Mouse (Mus musculus) neural tube, embryonic 13.5 days (tissue): Measurements from ENCODE around the gene Abcg4. TPM values are rescaled to one million over a fixed set of nuclear protein-coding genes. Genes with fewer than 3 reads are reported as not detected.

Experiments
- ATAC-seq: fragments of 200-750 bp; cut with Nextera tagmentation; 2 replicates; pipeline ENCODE4 v1.8.0; 2017; ENCODE audit warnings: low read depth, mild to moderate bottlenecking, moderate TSS enrichment, moderate library complexity
- H3K27ac ChIP-seq: fragments of 300-500 bp; sonication (generic); replicated peaks from 2 replicates; pipeline ENCODE4 v1.5.1; 2015; ENCODE audit warnings: moderate library complexity, mild to moderate bottlenecking, inconsistent platforms
- H3K27me3 ChIP-seq: fragments of 300-500 bp; sonication (generic); 2 replicates; pipeline ENCODE4 v1.6.1; 2015; ENCODE audit warnings: mild to moderate bottlenecking, inconsistent platforms
- H3K36me3 ChIP-seq: fragments of 300-500 bp; sonication (generic); 2 replicates; pipeline ENCODE4 v1.6.1; 2015; ENCODE audit warnings: mild to moderate bottlenecking, inconsistent platforms
- H3K4me1 ChIP-seq: fragments of 300-500 bp; sonication (generic); replicated peaks from 2 replicates; pipeline ENCODE4 v1.6.1; 2015; ENCODE audit warnings: inconsistent platforms
- H3K4me2 ChIP-seq: fragments of 300-500 bp; sonication (generic); 2 replicates; pipeline ENCODE4 v1.6.1; 2015; ENCODE audit warnings: inconsistent platforms, mild to moderate bottlenecking, moderate library complexity
- H3K4me3 ChIP-seq: fragments of 300-500 bp; sonication (generic); 2 replicates; pipeline ENCODE4 v1.5.1; 2015; ENCODE audit warnings: mild to moderate bottlenecking, inconsistent platforms
- H3K9ac ChIP-seq: fragments of 300-500 bp; sonication (generic); 2 replicates; pipeline ENCODE4 v1.6.1; 2015; ENCODE audit warnings: moderate library complexity, mild to moderate bottlenecking, inconsistent platforms
- H3K9me3 ChIP-seq: fragments of 300-500 bp; sonication (generic); 2 replicates; pipeline ENCODE4 v1.6.1; 2016; ENCODE audit warnings: inconsistent platforms
- WGBS: fragments of 180-500 bp; shearing (Covaris S2); methylation state at CpG from one replicate; pipeline ENCODE4 v1.1.7; 2015; 5-methylcytosine and 5-hydroxymethylcytosine counted together
- microRNA-seq: library from miRNA; unstranded; fragments of <30 nt; microRNA quantifications from one replicate; pipeline ENCODE4, GENCODE M21; 2016
- polyA plus RNA-seq: library from polyadenylated mRNA; unstranded; fragments of >200 nt; fragmentation: Nextera tagmentation; extraction: Ambion mirVana; gene quantifications from 2 replicates; pipeline ENCODE4 v1.2.1, GENCODE M21; 2015

Abcg4 gene
- polyA plus RNA-seq, 1 experiment from 2014 or later: 21.1 TPM

DNA sequence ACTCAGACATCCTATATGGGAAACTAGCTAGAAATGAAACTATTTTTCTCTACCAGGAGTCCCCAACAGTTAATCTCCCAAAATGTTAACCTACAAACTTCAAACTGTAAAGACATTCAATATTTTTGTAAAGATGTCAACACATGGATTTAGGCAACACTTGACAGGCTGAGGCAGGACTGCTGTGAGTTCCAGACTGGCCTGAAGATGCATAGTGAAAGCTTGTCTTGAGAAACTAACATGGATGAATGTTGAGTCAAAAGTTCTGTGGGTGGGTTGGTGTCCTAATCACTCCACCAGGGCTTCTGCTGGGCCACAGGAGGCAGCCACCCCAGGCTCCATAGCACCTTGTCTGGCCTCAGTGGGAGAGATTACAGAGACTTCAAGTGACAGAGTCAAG is 56.8 kb downstream of the Abcg4 start:
- Histone ChIP-seq H3K36me3 (no peaks in the 10 kb centered on the region), H3K9ac (no peak overlapping the region), H3K4me3 (peak overlapping the region; percentile 69; the same call in 1 of the 2 replicates), H3K27me3 (no peaks in the 10 kb centered on the region), H3K27ac (no peak overlapping the region), H3K9me3 (no peaks in the 10 kb centered on the region), H3K4me2 (peak overlapping the region; percentile 83), H3K4me1 (peaks cover 42% of the 10 kb centered on the region)
- no peak for ATAC-seq

DNA sequence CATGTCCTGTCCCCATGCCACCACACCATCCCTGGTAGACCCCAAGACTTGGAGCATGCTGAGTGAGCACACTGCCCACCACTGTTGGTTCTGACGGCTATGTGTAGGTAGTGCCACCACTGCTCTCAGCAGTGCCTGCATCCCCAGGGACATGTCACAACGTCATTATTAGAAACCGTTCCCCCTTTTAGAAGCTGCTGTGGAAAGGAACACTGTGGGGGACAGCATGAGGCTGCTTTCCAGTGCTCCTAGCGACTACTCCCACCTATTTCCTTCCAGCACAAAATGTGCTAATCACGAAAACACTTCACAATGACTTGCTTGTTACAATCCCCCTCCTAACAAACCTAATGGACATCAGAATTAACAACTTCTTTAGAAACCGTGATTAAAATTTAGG is 62.4 kb downstream of the Abcg4 start:
- Histone ChIP-seq H3K27me3 (no peaks in the 10 kb centered on the region), H3K27ac (no peak overlapping the region), H3K4me1 (peaks cover 30% of the 10 kb centered on the region), H3K9ac (no peak overlapping the region), H3K4me2 (no peak overlapping the region), H3K9me3 (no peaks in the 10 kb centered on the region), H3K36me3 (no peaks in the 10 kb centered on the region), H3K4me3 (no peak overlapping the region)
- WGBS: 64% methylated on average over 6 of the region's 6 CpGs
- ATAC-seq: no peak

Small RNA genes lying within 50 kb of the gene (microRNA-seq; reads per million reads assigned to microRNA genes)
- not detected for gene Gm44335

Other genes with a start within 250 kb of the Abcg4 start
- 1.2 and 2.8 TPM in 2 replicates for gene Thy1, start 245.2 kb downstream of the Abcg4 start, polyA plus RNA-seq
- gene Usp2, start 221.6 kb downstream of the Abcg4 start, polyA plus RNA-seq: 8.7 and 12.6 TPM in 2 replicates
- not detected in 2 replicates for gene Mfrp, start 186.9 kb downstream of the Abcg4 start, polyA plus RNA-seq
- 3.1 and 3.6 TPM in 2 replicates for gene C1qtnf5, start 181.4 kb downstream of the Abcg4 start, polyA plus RNA-seq
- gene Gm49380, start 175.1 kb downstream of the Abcg4 start, polyA plus RNA-seq: 0.18 and 0.28 TPM in 2 replicates
- 34.5 and 35.4 TPM in 2 replicates for gene Rnf26, start 175.1 kb downstream of the Abcg4 start, polyA plus RNA-seq
- 21.0 and 23.6 TPM in 2 replicates for gene Mcam, start 154.1 kb downstream of the Abcg4 start, polyA plus RNA-seq
- 20.1 and 21.1 TPM in 2 replicates for gene Cbl, start 54.6 kb downstream of the Abcg4 start, polyA plus RNA-seq
- gene Ccdc153, start 47.9 kb downstream of the Abcg4 start, polyA plus RNA-seq: not detected in 2 replicates
- 0.33 and 0.48 TPM in 2 replicates for gene Pdzd3, start 37.1 kb downstream of the Abcg4 start, polyA plus RNA-seq
- 4.5 and 4.7 TPM in 2 replicates for gene Nlrx1, start 20.0 kb downstream of the Abcg4 start, polyA plus RNA-seq
- 25.1 and 31.9 TPM in 2 replicates for gene Hinfp, start 17.1 kb upstream of the Abcg4 start, polyA plus RNA-seq
- gene C2cd2l, start 31.7 kb upstream of the Abcg4 start, polyA plus RNA-seq: 22.9 and 28.7 TPM in 2 replicates
- 37.3 and 41.2 TPM in 2 replicates for gene Dpagt1, start 37.4 kb upstream of the Abcg4 start, polyA plus RNA-seq
- 131 TPM in 2 replicates for gene H2afx, start 46.1 kb upstream of the Abcg4 start, polyA plus RNA-seq
- gene Hmbs, start 55.6 kb upstream of the Abcg4 start, polyA plus RNA-seq: 58.2 and 59.4 TPM in 2 replicates
- gene Vps11, start 73.1 kb upstream of the Abcg4 start, polyA plus RNA-seq: 36.5 and 39.2 TPM in 2 replicates
- 26.4 and 29.6 TPM in 2 replicates for gene Hyou1, start 90.9 kb upstream of the Abcg4 start, polyA plus RNA-seq
- gene Slc37a4, start 108.2 kb upstream of the Abcg4 start, polyA plus RNA-seq: 62.9 and 71.2 TPM in 2 replicates
- 1,179 TPM in 2 replicates for gene Rps25, start 118.5 kb upstream of the Abcg4 start, polyA plus RNA-seq
- gene Trappc4, start 119.0 kb upstream of the Abcg4 start, polyA plus RNA-seq: 324 and 343 TPM in 2 replicates
- gene Ccdc84, start 130.0 kb upstream of the Abcg4 start, polyA plus RNA-seq: 28.7 and 32.6 TPM in 2 replicates
- gene Foxr1, start 152.5 kb upstream of the Abcg4 start, polyA plus RNA-seq: not detected in 2 replicates
- gene Upk2, start 166.4 kb upstream of the Abcg4 start, polyA plus RNA-seq: not detected in 2 replicates
- 9.4 and 9.6 TPM in 2 replicates for gene Bcl9l, start 194.2 kb upstream of the Abcg4 start, polyA plus RNA-seq